Mouse (Mus musculus): ENCODE results near the gene Cyld. TPM values are rescaled to one million over a fixed set of nuclear protein-coding genes. Genes with fewer than 3 reads are reported as not detected.

The Cyld gene
- total and polyA plus RNA-seq, 3 experiments = 1.0 to 57.7 (median 40.9) TPM

- no peaks in the 10 kb centered on the region for H3K36me3 ChIP-seq (replicated peaks)
- peaks cover 17% of the 10 kb centered on the region for H3K27me3 ChIP-seq (ENCODE audit: insufficient read depth, low read length)
- 0 out of 2 replicates have a peak, but pooled peaks cover 2% of the 10 kb centered on the region for H3K4me1 ChIP-seq (ENCODE audit: insufficient read depth, low read depth, low read length)
- no peak for DNase-seq (ENCODE audit: low spot score)
- H3K4me3 ChIP-seq (ENCODE audit: low read depth, low read length) = no peak overlapping the region
- H3K9me3 ChIP-seq (replicated peaks) = no peaks in the 10 kb centered on the region
- TF ChIP-seq POLR2AphosphoS5 (IDR thresholded peaks at IDR 0.05; ENCODE audit: insufficient replicate concordance, low read depth, low read length) (no peak), GATA1 (IDR thresholded peaks at IDR 0.05; ENCODE audit: borderline replicate concordance, low read length) (no peak), TAL1 (conservative IDR thresholded peaks at IDR 0.05; ENCODE audit: low read depth, low read length) (no peak), GATA2 (IDR thresholded peaks at IDR 0.05; ENCODE audit: borderline replicate concordance, low read depth, low read length) (no peak), CTCF (IDR thresholded peaks at IDR 0.05; ENCODE audit: low read depth, low read length) (no peak)
- ATAC-seq (ENCODE audit: extremely low read depth, insufficient number of reproducible peaks, low FRiP score, poor library complexity, severe bottlenecking) = no peak
Observed at GRCm38 (mm10) chr8:88686226-88686905, 10.5 kb upstream of the Cyld start.

- no peak for TF ChIP-seq GATA2 (IDR thresholded peaks at IDR 0.05; ENCODE audit: borderline replicate concordance, low read depth, low read length)
- no peak for TF ChIP-seq CTCF (IDR thresholded peaks at IDR 0.05; ENCODE audit: low read depth, low read length)
- TF ChIP-seq GATA1 (IDR thresholded peaks at IDR 0.05; ENCODE audit: borderline replicate concordance, low read length) = no peak
- no peak for TF ChIP-seq TAL1 (conservative IDR thresholded peaks at IDR 0.05; ENCODE audit: low read depth, low read length)
- TF ChIP-seq POLR2AphosphoS5 (IDR thresholded peaks at IDR 0.05; ENCODE audit: insufficient replicate concordance, low read depth, low read length) = no peak
- H3K4me1 ChIP-seq (ENCODE audit: insufficient read depth, low read depth, low read length) = peaks cover 4% of the 10 kb centered on the region; the same call in 1 of the 2 replicates
- H3K27me3 ChIP-seq (ENCODE audit: insufficient read depth, low read length) = peaks cover 17% of the 10 kb centered on the region
- DNase-seq (ENCODE audit: low spot score) (no peak), ATAC-seq (ENCODE audit: extremely low read depth, insufficient number of reproducible peaks, low FRiP score, poor library complexity, severe bottlenecking) (no peak)
- H3K9me3 ChIP-seq (replicated peaks) = no peaks in the 10 kb centered on the region
- no peaks in the 10 kb centered on the region for H3K36me3 ChIP-seq (replicated peaks)
- H3K4me3 ChIP-seq (ENCODE audit: low read depth, low read length) = no peak overlapping the region
Observed at GRCm38 (mm10) chr8:88686906-88687235, 10.0 kb upstream of the Cyld start.

GRCm38 (mm10) chr8:88689151-88689550, 7.7 kb upstream of the Cyld start:
- Histone ChIP-seq H3K36me3 (replicated peaks) (no peaks in the 10 kb centered on the region), H3K4me3 (ENCODE audit: low read depth, low read length) (no peak overlapping the region), H3K27me3 (ENCODE audit: insufficient read depth, low read length) (peaks cover 16% of the 10 kb centered on the region), H3K4me1 (ENCODE audit: insufficient read depth, low read depth, low read length) (peaks cover 6% of the 10 kb centered on the region), H3K9me3 (replicated peaks) (no peaks in the 10 kb centered on the region)
- DNase-seq (ENCODE audit: low spot score) = no peak
- TF ChIP-seq CTCF (IDR thresholded peaks at IDR 0.05; ENCODE audit: low read depth, low read length) (no peak), TAL1 (conservative IDR thresholded peaks at IDR 0.05; ENCODE audit: low read depth, low read length) (no peak), GATA2 (IDR thresholded peaks at IDR 0.05; ENCODE audit: borderline replicate concordance, low read depth, low read length) (no peak), GATA1 (IDR thresholded peaks at IDR 0.05; ENCODE audit: borderline replicate concordance, low read length) (no peak), POLR2AphosphoS5 (IDR thresholded peaks at IDR 0.05; ENCODE audit: insufficient replicate concordance, low read depth, low read length) (no peak)
- ATAC-seq (ENCODE audit: extremely low read depth, insufficient number of reproducible peaks, low FRiP score, poor library complexity, severe bottlenecking) = no peak

- DNase-seq (ENCODE audit: low spot score) = no peak
- peaks cover 16% of the 10 kb centered on the region for H3K27me3 ChIP-seq (ENCODE audit: insufficient read depth, low read length)
- no peak for ATAC-seq (ENCODE audit: extremely low read depth, insufficient number of reproducible peaks, low FRiP score, poor library complexity, severe bottlenecking)
- no peak overlapping the region for H3K4me3 ChIP-seq (ENCODE audit: low read depth, low read length)
- no peaks in the 10 kb centered on the region for H3K9me3 ChIP-seq (replicated peaks)
- H3K36me3 ChIP-seq (replicated peaks) = no peaks in the 10 kb centered on the region
- H3K4me1 ChIP-seq (ENCODE audit: insufficient read depth, low read depth, low read length) = peaks cover 9% of the 10 kb centered on the region
- no peak for TF ChIP-seq GATA1 (IDR thresholded peaks at IDR 0.05; ENCODE audit: borderline replicate concordance, low read length)
- TF ChIP-seq CTCF (IDR thresholded peaks at IDR 0.05; ENCODE audit: low read depth, low read length) = no peak
- no peak for TF ChIP-seq POLR2AphosphoS5 (IDR thresholded peaks at IDR 0.05; ENCODE audit: insufficient replicate concordance, low read depth, low read length)
- no peak for TF ChIP-seq TAL1 (conservative IDR thresholded peaks at IDR 0.05; ENCODE audit: low read depth, low read length)
- TF ChIP-seq GATA2 (IDR thresholded peaks at IDR 0.05; ENCODE audit: borderline replicate concordance, low read depth, low read length) = no peak
Observed at GRCm38 (mm10) chr8:88689891-88690290, 6.9 kb upstream of the Cyld start.

GRCm38 (mm10) chr8:88691342-88691948, 5.4 kb upstream of the Cyld start:
- Histone ChIP-seq H3K36me3 (replicated peaks) (no peaks in the 10 kb centered on the region), H3K4me3 (ENCODE audit: low read depth, low read length) (no peak overlapping the region), H3K9me3 (replicated peaks) (no peaks in the 10 kb centered on the region), H3K27me3 (ENCODE audit: insufficient read depth, low read length) (peaks cover 16% of the 10 kb centered on the region), H3K4me1 (ENCODE audit: insufficient read depth, low read depth, low read length) (peaks cover 22% of the 10 kb centered on the region)
- TF ChIP-seq POLR2AphosphoS5 (IDR thresholded peaks at IDR 0.05; ENCODE audit: insufficient replicate concordance, low read depth, low read length) (no peak), CTCF (IDR thresholded peaks at IDR 0.05; ENCODE audit: low read depth, low read length) (no peak), GATA2 (IDR thresholded peaks at IDR 0.05; ENCODE audit: borderline replicate concordance, low read depth, low read length) (no peak), GATA1 (IDR thresholded peaks at IDR 0.05; ENCODE audit: borderline replicate concordance, low read length) (no peak), TAL1 (conservative IDR thresholded peaks at IDR 0.05; ENCODE audit: low read depth, low read length) (no peak)
- DNase-seq (ENCODE audit: low spot score) (no peak), ATAC-seq (ENCODE audit: extremely low read depth, insufficient number of reproducible peaks, low FRiP score, poor library complexity, severe bottlenecking) (no peak)

GRCm38 (mm10) chr8:88691961-88692360, 4.9 kb upstream of the Cyld start:
- peaks cover 14% of the 10 kb centered on the region for H3K27me3 ChIP-seq (ENCODE audit: insufficient read depth, low read length)
- peaks cover 22% of the 10 kb centered on the region for H3K4me1 ChIP-seq (ENCODE audit: insufficient read depth, low read depth, low read length)
- no peak overlapping the region for H3K4me3 ChIP-seq (ENCODE audit: low read depth, low read length)
- no peak for ATAC-seq (ENCODE audit: extremely low read depth, insufficient number of reproducible peaks, low FRiP score, poor library complexity, severe bottlenecking)
- no peaks in the 10 kb centered on the region for H3K36me3 ChIP-seq (replicated peaks)
- H3K9me3 ChIP-seq (replicated peaks) = no peaks in the 10 kb centered on the region
- no peak for TF ChIP-seq POLR2AphosphoS5 (IDR thresholded peaks at IDR 0.05; ENCODE audit: insufficient replicate concordance, low read depth, low read length)
- TF ChIP-seq GATA1 (IDR thresholded peaks at IDR 0.05; ENCODE audit: borderline replicate concordance, low read length) = no peak
- no peak for DNase-seq (ENCODE audit: low spot score)

Data from G1E (cell line).